Mouse (Mus musculus) cerebellum, adult 11 months (tissue): ENCODE measurements at regions not wholly inside any gene's neighbourhood (a gene's known extent, or its start where the extent isn't known, plus 50 kb on each side); places are given as distances from the start of the nearest gene placed in this dataset.
A peak's percentile ranks its signal among the peaks of the same experiment; 100 is the strongest.

Experiments
- DNase-seq: peaks from one replicate; pipeline ENCODE4 v3.0.0; 2022

DNA sequence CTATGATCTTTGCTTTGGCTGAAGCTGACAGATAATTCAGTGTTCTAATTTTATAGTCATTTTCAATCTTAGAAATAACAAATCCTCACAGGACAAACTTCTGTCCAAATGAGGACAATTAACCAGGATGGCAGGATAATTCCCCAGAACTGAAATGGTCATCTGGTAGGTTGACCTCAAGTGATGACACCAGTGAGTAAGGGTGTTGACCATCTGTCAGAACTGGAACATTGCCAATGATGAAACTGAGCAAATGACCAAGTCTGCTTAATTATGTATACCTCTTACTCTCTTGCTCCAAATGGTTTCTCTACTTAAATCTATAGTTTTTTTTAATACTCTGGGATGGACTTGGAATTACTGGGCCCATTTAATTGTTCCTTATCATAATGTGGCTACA, 1336.9 kb upstream of the Tenm3 start:
- DNase-seq: peak; percentile 13

DNA sequence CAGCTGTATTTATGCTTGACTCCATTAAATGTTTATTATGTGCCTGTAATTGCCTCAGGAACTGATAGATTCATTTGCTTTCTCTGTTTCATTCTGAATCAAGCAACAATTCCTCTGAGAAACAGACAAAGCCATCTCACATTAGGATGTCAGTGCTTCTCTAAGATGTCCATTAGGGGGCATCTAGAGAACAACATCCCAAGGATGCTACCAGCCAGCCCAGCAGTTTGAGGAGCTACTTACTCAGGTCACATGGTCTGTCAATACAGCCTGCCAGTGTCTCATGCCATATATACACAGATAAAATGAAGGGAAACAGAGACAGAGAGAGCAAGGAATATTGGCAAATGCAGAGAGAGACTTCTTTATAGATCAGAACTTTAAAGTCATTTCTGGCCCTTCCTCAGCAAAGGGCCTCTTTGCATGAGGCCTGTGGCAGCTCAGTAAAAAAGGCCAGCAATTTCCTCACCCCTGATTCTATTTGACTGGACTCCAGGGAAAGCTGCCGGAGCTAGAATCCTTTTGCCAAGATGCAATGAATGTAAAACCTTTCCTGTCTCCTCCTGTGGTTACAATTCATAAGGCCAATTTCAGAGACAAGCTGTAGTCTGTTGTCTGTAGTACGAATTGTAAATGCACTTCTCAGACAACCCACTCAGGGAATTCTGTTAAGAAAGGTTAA, 1321.2 kb upstream of the Tenm3 start:
- DNase-seq: no peak

DNA sequence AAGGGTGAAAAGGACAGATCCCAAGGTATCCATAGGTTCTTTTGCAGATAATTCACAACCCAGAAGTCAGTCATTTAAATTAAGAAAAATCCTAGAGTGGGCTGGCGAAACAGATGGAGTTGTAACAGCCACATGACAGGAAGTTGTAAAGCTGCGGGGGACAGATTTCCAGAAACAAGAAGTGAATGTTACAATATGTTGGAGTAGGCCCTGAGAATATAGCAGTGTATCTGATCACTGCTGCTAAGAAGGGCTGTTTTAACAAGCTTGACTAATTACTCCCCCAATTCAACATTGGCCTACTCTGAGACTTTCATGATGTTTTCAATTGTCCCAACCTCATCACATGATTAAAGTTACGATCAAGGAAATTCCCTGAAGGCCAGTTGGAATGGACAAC, 1317.3 kb upstream of the Tenm3 start:
- DNase-seq: no peak

DNA sequence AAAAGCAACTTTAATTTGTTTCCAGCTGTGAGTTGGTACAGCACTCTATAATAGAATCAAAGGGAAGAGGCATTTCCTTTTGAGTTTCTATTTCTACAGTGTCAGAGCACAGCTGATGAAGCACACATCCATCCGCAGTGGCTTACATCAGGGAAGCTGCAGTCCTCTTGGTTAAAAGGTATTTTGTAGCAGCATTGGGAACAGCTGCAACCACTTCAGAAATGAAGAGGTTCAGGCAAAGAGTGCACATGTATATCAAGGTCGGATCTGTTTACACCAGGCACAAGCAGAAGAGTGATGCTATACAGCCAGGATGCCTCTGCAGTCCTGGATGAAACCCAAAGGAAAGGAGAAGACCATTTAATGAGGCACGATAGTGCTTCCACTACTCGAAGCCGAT, 1316.6 kb upstream of the Tenm3 start:
- no peak for DNase-seq

DNA sequence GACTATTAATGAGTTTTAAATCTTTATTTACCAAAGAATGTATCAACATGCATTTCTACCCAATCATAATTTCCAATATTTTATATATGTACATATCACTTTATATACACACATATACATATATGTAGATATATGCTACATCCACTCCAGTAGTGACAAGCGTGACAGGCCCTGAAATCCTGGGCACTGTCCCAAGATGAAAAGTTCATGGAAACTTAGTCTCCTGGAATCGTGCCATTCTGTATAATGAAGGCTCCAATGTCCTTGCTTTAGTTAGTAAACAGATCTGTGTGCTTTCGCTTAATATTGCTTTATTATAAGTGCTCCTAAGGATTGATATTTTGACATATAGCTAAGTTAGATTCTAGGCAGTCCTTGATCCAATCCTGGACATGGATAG, 1296.1 kb upstream of the Tenm3 start:
- no peak for DNase-seq

DNA sequence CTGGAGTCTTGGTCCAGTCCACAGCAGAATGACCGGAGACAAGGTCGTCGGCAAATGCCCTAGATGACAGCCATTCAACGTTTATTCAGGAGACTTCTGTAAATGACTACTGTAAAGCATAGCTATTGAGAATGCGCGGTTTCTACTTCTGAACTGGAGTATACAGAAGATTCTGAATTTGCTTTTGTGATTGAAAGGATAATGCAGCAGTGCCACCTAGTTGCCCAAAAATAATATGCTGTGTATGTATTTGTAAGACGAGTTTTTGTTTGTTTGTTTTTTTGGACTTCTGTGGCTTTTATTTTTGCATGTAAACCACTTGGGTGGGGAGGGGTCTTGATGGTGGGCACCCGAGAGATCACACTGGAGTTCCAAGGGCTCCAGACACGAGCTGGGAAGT, 1276.3 kb upstream of the Tenm3 start:
- no peak for DNase-seq

DNA sequence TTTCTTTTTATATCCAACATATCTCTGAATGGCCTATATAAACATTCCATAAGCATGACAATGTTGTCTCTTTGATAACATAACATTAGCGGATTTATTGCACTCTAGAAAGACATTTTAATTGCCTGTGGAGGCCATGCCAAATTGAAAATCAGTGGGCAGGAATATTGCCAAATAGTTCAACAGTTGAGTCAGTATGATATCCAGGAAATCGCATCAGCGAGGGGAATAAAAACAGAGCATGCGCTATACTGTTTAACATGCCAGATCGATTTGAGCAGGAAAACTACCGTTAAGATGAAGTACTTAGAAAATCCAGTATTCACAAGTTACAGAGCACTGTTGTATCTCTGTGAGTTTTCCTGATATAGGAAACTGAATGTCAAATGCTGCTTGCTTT, 1238.6 kb upstream of the Tenm3 start:
- DNase-seq: no peak

DNA sequence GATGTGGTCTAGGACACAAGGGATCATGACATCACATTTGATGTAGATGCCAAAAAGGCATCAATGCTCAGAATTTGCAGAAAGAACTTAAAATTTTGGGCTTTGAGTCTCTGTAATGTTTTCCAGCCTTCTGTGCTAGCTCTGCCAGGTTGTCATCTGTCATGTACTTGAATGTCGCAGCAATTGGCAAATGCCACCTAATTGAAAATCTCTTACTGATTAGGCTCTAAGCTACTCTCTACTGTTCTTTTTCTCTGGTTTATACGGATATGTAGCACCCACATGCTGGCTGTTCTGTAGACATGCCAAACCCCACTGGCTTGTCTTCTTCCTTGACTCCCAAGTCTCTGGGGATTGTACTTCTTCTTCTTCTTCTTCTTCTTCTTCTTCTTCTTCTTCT, 1193.3 kb upstream of the Tenm3 start:
- no peak for DNase-seq

DNA sequence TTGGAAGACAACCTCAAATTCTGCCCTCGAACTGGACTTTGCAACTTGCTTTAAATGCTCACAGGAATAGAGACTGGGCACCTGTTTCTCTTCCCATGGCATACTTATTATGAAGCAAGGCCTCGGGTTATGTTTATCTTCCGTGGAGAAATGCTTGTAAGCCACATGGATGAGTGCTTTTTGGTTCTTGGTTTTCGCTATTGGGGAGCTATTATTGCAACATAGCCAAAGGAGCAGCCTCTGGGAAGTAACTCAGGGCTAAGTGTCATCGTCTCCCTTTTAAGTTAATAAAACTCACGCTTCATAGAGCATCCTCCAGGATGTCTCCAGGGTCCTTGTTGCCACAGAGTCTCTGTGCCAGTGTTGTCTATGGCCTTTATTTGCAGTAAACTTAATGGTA, 1183.8 kb upstream of the Tenm3 start:
- no peak for DNase-seq

DNA sequence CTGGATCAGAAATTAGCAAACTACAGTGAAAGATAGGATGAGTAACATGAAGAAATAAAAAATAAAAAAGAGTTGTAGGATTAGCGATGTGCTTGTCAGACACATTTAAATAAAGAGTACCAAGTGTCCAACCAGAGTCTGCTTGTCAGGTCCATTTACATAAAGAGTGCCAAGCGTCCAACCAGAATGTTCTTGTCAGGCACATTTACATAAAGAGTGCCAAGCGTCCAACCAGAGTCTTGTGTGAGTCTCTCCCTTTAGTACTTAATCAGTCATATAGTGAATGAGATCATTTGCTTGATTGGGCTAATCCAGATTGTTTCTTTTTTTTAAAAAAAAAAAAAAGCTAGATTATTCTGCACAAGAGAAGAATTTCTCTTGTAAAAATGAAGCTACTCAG, 1163.8 kb upstream of the Tenm3 start:
- DNase-seq: no peak

DNA sequence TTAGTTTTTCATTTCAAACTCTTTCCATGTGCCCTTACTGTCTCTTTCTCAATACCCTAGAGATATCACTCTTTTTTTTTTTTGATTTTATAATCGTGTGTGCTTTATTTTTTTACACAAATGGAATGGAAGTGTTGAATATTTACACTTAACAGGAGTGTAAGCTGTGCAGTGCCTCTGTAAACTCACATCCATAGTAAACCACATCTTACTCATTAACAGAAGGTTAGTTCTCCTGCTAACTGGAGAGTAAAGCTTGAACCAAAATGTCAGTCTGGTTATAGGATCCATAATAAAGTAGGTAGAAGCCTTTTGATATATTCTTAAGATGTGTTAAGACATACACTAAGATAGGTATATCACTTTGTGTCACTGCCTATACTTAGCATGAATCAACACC, 1160.5 kb upstream of the Tenm3 start:
- no peak for DNase-seq

DNA sequence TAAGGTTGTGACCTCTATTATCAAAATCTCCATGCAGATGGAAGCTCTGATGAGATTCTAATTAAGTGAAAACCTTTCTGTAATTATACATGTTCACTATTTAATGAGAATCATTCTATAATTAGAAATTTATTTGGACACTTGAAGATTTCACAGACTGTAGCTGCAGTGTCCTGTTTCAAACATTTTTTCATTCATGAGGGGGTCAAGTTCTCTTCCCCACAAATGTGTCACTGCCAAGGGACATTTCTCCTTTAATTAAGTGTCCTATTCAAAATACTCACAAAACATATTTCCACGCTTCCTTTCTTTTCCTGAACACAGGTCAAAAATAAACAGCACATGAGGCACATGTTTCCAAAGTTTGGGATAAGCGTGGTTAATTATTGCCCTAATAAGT, 1159.9 kb upstream of the Tenm3 start:
- no peak for DNase-seq

DNA sequence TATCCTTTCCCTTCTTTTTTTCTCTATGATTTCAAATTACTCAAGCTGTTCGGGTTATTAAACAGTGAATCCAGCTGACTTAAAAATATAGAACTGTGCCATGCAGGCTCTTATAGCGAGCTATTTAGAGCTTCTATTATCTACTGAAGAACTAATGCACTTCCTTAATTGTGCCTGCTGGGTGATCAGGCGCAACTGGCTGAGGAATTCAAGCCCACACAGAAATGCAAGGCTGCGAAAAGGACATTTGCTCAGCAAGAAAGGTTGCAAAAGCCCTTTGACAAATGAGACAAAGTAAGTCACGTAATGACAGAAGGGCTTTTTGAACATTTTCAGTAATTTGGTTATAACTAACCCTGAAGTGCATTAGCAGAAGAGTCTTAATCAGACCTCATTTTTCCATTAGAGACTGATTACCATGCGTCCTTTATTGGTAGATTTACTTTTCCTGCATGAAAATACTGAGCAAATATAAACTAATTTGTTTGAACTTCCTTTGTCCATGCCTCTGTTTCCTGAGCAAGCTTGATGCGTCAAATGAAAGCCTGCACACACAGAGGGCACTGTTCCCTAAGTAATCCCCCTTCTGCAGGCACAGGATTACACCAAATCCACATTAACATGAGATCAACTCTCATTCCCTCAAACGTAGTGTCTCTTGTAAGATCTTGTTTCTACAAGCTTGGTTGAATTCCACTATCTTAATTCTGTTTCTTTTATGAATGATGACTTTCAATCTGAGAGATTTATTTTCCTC, 1154.7 kb upstream of the Tenm3 start:
- DNase-seq: no peak
